Mouse (Mus musculus) megakaryocyte, embryonic 14.5 days (primary cell): ENCODE measurements around the gene Pygo2.

Experiments
- FLI1 ChIP-seq: IDR thresholded peaks from 2 replicates; pipeline ENCODE4 v1.6.1; 2012; ENCODE audit warnings: low read length, inconsistent platforms, mixed read lengths
- GATA1 ChIP-seq: IDR thresholded peaks from 3 replicates; pipeline ENCODE4 v1.6.1; 2012; ENCODE audit warnings: mixed read lengths, low read length, inconsistent platforms, borderline replicate concordance

DNA sequence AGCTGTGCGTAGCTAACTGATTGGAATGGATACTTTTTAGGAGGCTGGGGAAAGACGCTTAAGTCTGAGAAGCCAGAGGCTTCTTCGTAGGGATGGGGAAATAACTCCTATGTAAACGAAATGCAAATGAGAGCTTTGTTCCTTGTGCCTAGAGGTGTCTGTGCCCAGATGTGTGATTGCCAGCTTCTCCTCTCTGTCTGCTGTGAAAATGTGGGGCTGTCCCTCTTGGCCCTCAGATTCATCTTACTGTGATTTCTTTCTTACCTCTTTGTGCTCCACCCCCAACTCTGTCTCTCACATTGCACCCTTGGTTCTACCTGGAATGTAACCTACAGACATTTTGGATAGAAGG is 33.4 kb upstream of the Pygo2 start:
- TF ChIP-seq GATA1 (no peak), FLI1 (no peak)
